Mouse (Mus musculus) limb, embryonic 11.5 days (tissue): ENCODE data around the gene Kcnn4. TPM values are rescaled to one million over a fixed set of nuclear protein-coding genes. Genes with fewer than 3 reads are reported as not detected.

Source experiments
- ATAC-seq: fragments of 200-750 bp; cut with Nextera tagmentation; 2 replicates; pipeline ENCODE4 v1.8.0; 2017; ENCODE audit warnings: low read depth; ENCODE audit not compliant: insufficient number of reproducible peaks, low FRiP score, low TSS enrichment
- DNase-seq: peaks from one replicate; pipeline ENCODE4 v3.0.0-alpha.2; 2015; ENCODE audit warnings: low spot score
- H3K27ac ChIP-seq: fragments of 300-500 bp; sonication (generic); replicated peaks from 2 replicates; pipeline ENCODE4 v1.5.1; 2014; ENCODE audit warnings: low read depth, mild to moderate bottlenecking, low read length
- H3K27me3 ChIP-seq: fragments of 300-500 bp; sonication (generic); 2 replicates; pipeline ENCODE4 v1.6.1; 2014; ENCODE audit warnings: mild to moderate bottlenecking, low read length, mixed read lengths; ENCODE audit not compliant: control insufficient read depth, insufficient read depth
- H3K36me3 ChIP-seq: fragments of 300-500 bp; sonication (generic); 2 replicates; pipeline ENCODE4 v1.6.1; 2014; ENCODE audit warnings: mild to moderate bottlenecking, low read length, moderate library complexity, mixed read lengths; ENCODE audit not compliant: control insufficient read depth, insufficient read depth
- H3K4me1 ChIP-seq: fragments of 300-500 bp; sonication (generic); 2 replicates; pipeline ENCODE4 v1.6.1; 2014; ENCODE audit warnings: low read length, mixed read lengths; ENCODE audit not compliant: control insufficient read depth, insufficient read depth
- H3K4me2 ChIP-seq: fragments of 300-500 bp; sonication (generic); 2 replicates; pipeline ENCODE4 v1.6.1; 2014; ENCODE audit warnings: low read depth, mild to moderate bottlenecking, moderate library complexity; ENCODE audit not compliant: severe bottlenecking
- H3K4me3 ChIP-seq: fragments of 300-500 bp; sonication (generic); 2 replicates; pipeline ENCODE4 v1.5.1; 2014; ENCODE audit warnings: low read depth, low read length
- H3K9ac ChIP-seq: fragments of 300-500 bp; sonication (generic); 2 replicates; pipeline ENCODE4 v1.6.1; 2014; ENCODE audit warnings: mild to moderate bottlenecking, low read length
- H3K9me3 ChIP-seq: fragments of 300-500 bp; sonication (generic); 2 replicates; pipeline ENCODE4 v1.6.1; 2016; ENCODE audit warnings: low read length; ENCODE audit not compliant: control insufficient read depth
- WGBS: fragments of 180-500 bp; shearing (Covaris S2); extraction: QIAGEN DNeasy Blood & Tissue Kit; methylation state at CpG from one replicate; pipeline ENCODE4 v1.1.7; 2014; 5-methylcytosine and 5-hydroxymethylcytosine counted together
- polyA plus RNA-seq: library from polyadenylated mRNA; unstranded; fragments of >200 nt; fragmentation: Nextera tagmentation; extraction: Ambion mirVana; gene quantifications from 2 replicates; pipeline ENCODE4 v1.2.1, GENCODE M21; 2014

Gene Kcnn4
- 2.6 and 2.7 TPM in 2 replicates for polyA plus RNA-seq

- no peaks in the 10 kb centered on the region for H3K27me3 ChIP-seq
- WGBS: 43% methylated on average over 23 of the region's 23 CpGs
- H3K9me3 ChIP-seq: no peaks in the 10 kb centered on the region; the same call in 1 of the 2 replicates
- no peaks in the 10 kb centered on the region for H3K4me1 ChIP-seq
- ATAC-seq (no peak), DNase-seq (no peak)
- no peak within 1 kb of the TSS for H3K4me2 ChIP-seq
- 0 out of 2 replicates have a peak within 1 kb of the TSS, but pooled peaks have one; percentile 21 for H3K27ac ChIP-seq
- H3K9ac ChIP-seq: 0 out of 2 replicates have a peak within 1 kb of the TSS, but pooled peaks have one; percentile 3
- H3K4me3 ChIP-seq: no peak within 1 kb of the TSS
- no peaks in the 10 kb centered on the region for H3K36me3 ChIP-seq
These were observed at the start of gene Kcnn4 for GRCm38 (mm10) chr7:24369731-24370541. TSS of gene Kcnn4 (plus strand) at chr7:24370263.

DNA sequence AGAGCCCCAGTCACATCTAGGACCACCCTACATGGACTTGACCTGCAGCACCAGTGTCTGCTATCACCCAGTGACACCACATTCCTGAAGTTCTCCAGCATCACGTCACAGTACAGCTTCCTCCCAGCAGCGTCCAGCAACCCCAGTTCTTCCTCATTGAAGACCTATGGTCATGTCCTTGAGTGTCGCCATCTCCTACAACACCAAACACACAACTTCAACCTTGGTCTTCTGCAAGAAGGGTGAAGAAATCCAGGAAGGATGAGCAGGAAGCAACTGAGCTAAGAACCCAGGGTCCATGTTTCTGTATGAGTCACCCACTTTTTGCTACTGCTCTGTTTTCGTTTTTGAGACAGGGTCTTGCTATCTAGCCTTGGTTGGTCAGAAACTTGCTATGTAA lies 47.5 kb upstream of the Kcnn4 start:
- no peak overlapping the region for H3K4me2 ChIP-seq
- no peak overlapping the region for H3K4me3 ChIP-seq
- no peak overlapping the region for H3K27ac ChIP-seq
- no peak overlapping the region for H3K9ac ChIP-seq
- no peak for ATAC-seq
- WGBS: 76% methylated on average over 4 of the region's 4 CpGs
- H3K36me3 ChIP-seq: no peaks in the 10 kb centered on the region
- no peaks in the 10 kb centered on the region for H3K9me3 ChIP-seq
- DNase-seq: no peak
- no peaks in the 10 kb centered on the region for H3K27me3 ChIP-seq
- no peaks in the 10 kb centered on the region for H3K4me1 ChIP-seq

GRCm38 (mm10) chr7:24325197-24325596 lies 44.9 kb upstream of the Kcnn4 start:
- Histone ChIP-seq H3K4me1 (no peaks in the 10 kb centered on the region), H3K9ac (no peak overlapping the region), H3K9me3 (no peaks in the 10 kb centered on the region), H3K27ac (no peak overlapping the region), H3K4me2 (peak overlapping the region; percentile 56), H3K27me3 (no peaks in the 10 kb centered on the region), H3K36me3 (no peaks in the 10 kb centered on the region), H3K4me3 (no peak overlapping the region)
- no peak for ATAC-seq
- 94% methylated on average over 6 of the region's 6 CpGs for WGBS
- DNase-seq: no peak

- Histone ChIP-seq H3K9ac (peak overlapping the region; percentile 27; the same call in 1 of the 2 replicates), H3K27ac (no peak overlapping the region), H3K4me1 (no peaks in the 10 kb centered on the region), H3K4me2 (peak overlapping the region; percentile 56), H3K9me3 (no peaks in the 10 kb centered on the region), H3K36me3 (no peaks in the 10 kb centered on the region), H3K27me3 (no peaks in the 10 kb centered on the region), H3K4me3 (peak overlapping the region; percentile 26)
- peak; percentile 65 for DNase-seq
- 9% methylated on average over 13 of the region's 13 CpGs for WGBS
- ATAC-seq: peak; percentile 75; the same call in 1 of the 2 replicates
These were observed 44.4 kb upstream of the Kcnn4 start for GRCm38 (mm10) chr7:24325675-24326128.

- no peaks in the 10 kb centered on the region for H3K4me1 ChIP-seq
- 49% methylated on average over 20 of the region's 20 CpGs for WGBS
- no peak for ATAC-seq
- peak overlapping the region; percentile 26 for H3K4me3 ChIP-seq
- H3K9me3 ChIP-seq: no peaks in the 10 kb centered on the region
- H3K27ac ChIP-seq: no peak overlapping the region
- H3K9ac ChIP-seq: peak overlapping the region; percentile 27; the same call in 1 of the 2 replicates
- no peaks in the 10 kb centered on the region for H3K36me3 ChIP-seq
- no peaks in the 10 kb centered on the region for H3K27me3 ChIP-seq
- DNase-seq: peak; percentile 27
- H3K4me2 ChIP-seq: peak overlapping the region; percentile 56
These were observed 43.6 kb upstream of the Kcnn4 start for GRCm38 (mm10) chr7:24326273-24327135.

DNA sequence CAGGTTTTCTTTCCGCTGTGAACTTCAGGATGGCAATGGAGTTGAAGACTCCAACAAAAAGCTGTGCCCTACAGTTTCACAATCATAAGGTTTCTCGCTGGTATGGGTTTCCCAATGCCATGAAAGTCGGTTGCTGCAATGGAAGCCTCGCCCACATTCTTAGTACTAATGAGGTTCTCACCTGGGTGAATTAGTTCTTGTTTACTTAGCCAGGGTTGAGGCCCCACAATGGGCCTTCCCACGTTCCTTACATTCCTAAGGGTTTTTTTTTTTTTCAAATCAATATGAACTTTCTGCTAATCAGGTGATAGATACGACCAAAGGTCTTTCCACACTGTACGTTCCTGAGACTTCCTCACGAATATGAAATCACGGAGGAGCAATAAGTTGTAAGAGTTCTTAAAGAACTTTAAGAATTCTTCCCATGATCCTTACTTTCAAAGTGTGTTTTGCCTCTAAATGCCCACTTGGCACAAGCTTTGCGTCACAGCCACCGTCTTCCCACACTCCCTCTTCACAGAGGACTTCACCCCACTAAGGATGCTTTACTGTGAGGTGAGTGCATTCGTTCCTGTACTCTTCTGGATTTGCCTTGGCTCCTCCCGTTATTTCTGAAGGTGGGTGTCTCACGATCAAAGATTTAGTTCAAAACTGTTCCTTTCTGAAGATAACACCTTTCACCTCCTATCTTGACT lies 42.6 kb upstream of the Kcnn4 start:
- 80% methylated on average over 14 of the region's 14 CpGs for WGBS

GRCm38 (mm10) chr7:24333304-24333986 lies 36.6 kb upstream of the Kcnn4 start, which contains the start of gene Tescl:
TSS of gene Tescl (minus strand) at chr7:24333936.
- Histone ChIP-seq H3K27me3 (peaks cover 11% of the 10 kb centered on the region), H3K36me3 (no peaks in the 10 kb centered on the region), H3K4me2 (peak within 1 kb of the TSS; percentile 20; the same call in 1 of the 2 replicates), H3K4me3 (no peak within 1 kb of the TSS), H3K4me1 (no peaks in the 10 kb centered on the region), H3K9ac (no peak within 1 kb of the TSS), H3K27ac (no peak within 1 kb of the TSS), H3K9me3 (no peaks in the 10 kb centered on the region; the same call in 1 of the 2 replicates)
- 40% methylated on average over 49 of the region's 49 CpGs for WGBS
- no peak for DNase-seq
- ATAC-seq: no peak

More for the DNA sequence above, 42.6 kb upstream of the Kcnn4 start:
- ATAC-seq (no peak), DNase-seq (no peak)
- H3K4me1 ChIP-seq: no peaks in the 10 kb centered on the region
- no peak overlapping the region for H3K9ac ChIP-seq
- no peak overlapping the region for H3K4me2 ChIP-seq
- no peaks in the 10 kb centered on the region for H3K9me3 ChIP-seq
- no peaks in the 10 kb centered on the region for H3K36me3 ChIP-seq
- H3K4me3 ChIP-seq: no peak overlapping the region
- no peaks in the 10 kb centered on the region for H3K27me3 ChIP-seq
- H3K27ac ChIP-seq: no peak overlapping the region
